Comparison of ENCODE assay signal across 8 mouse cellular contexts in genomic region chr12:108792546-108793452, GRCm38 (mm10). TPM values are rescaled to one million over a fixed set of nuclear protein-coding genes. Genes with fewer than 3 reads are reported as not detected.
A peak's percentile ranks its signal among the peaks of the same experiment; 100 is the strongest.
DNase-seq lines count a peak whose midpoint lies in the region; ATAC-seq and TF ChIP-seq lines count a peak whose summit lies in the region.

TSS of gene Yy1 (plus strand) at chr12:108792973.

- DNase-seq in gastrocnemius, adult 8-10 months (ENCODE audit: low spot score in 2 of 2): peak; percentile 98
- DNase-seq in hindlimb bud, embryonic 11.5 days (ENCODE audit: extremely low spot score, low read depth, low spot score): peak; percentile 88
- DNase-seq in left cerebral cortex, adult 8-10 months (ENCODE audit: low spot score in 2 of 2): peak; percentile 89 to 98
- DNase-seq in right cerebral cortex, postnatal 10 days (ENCODE audit: low spot score in 2 of 2): peak; percentile 99
- peak; percentile 96 for DNase-seq in urinary bladder, postnatal 25 days (ENCODE audit: low spot score)

- H3K27me3 ChIP-seq in megakaryocyte, embryonic 14.5 days (replicated peaks): no peaks in the 10 kb centered on the region

- peaks cover 2% of the 10 kb centered on the region; the same call in 1 of the 2 replicates for H3K4me1 ChIP-seq in cortical plate, adult 2 months (ENCODE audit: control insufficient read depth, insufficient read depth, low read length)
- peaks cover 50% of the 10 kb centered on the region for H3K4me1 ChIP-seq in megakaryocyte, embryonic 14.5 days

- peaks cover 21% of the 10 kb centered on the region for H3K36me3 ChIP-seq in megakaryocyte, embryonic 14.5 days (replicated peaks; ENCODE audit: low read length)

- ATAC-seq in activated CD4-positive, CD25-positive, alpha-beta regulatory T cell, adult 4 months: peak; percentile 85

- peaks cover 3% of the 10 kb centered on the region; the same call in 1 of the 2 replicates for H3K9me3 ChIP-seq in megakaryocyte, embryonic 14.5 days

- H3K4me3 ChIP-seq in cortical plate, adult 2 months (ENCODE audit: insufficient read depth, low read length): peak within 1 kb of the TSS; percentile 100
- peak within 1 kb of the TSS; percentile 100 for H3K4me3 ChIP-seq in megakaryocyte, embryonic 14.5 days (replicated peaks)

- H3K27ac ChIP-seq in cortical plate, adult 2 months (ENCODE audit: insufficient read depth, low read length): peak within 1 kb of the TSS; percentile 98

- TF ChIP-seq CTCF in cortical plate, adult 2 months (IDR thresholded peaks at IDR 0.05; ENCODE audit: extremely low read depth, insufficient read depth, low read length): no peak

- peak; percentile 67 for TF ChIP-seq POLR2A in cortical plate, adult 2 months (IDR thresholded peaks at IDR 0.05; ENCODE audit: extremely low read depth, insufficient read depth, low read length)

RNA-seq across cellular contexts. Expression of gene Yy1, which starts in this region (rescaled TPM):
- 10 to 100 TPM; 16.8 to 18.1 TPM for polyA plus RNA-seq in activated CD4-positive, CD25-positive, alpha-beta regulatory T cell, adult 4 months (2017; shearing (Covaris generic))
- 22.1 and 23.2 TPM in 2 replicates for polyA plus RNA-seq in cortical plate, adult 2 months (2012; rRNA removed)
- 10 to 100 TPM; 26.6 to 33.0 (median 29.6) TPM for total RNA-seq in gastrocnemius, adult 8-10 months (2022)
- total RNA-seq in left cerebral cortex, adult 8-10 months (2022): 10 to 100 TPM; 44.9 to 46.7 (median 46.1) TPM
- polyA plus RNA-seq in megakaryocyte, embryonic 14.5 days (2012; ENCODE audit: insufficient read depth, low replicate concordance): 16.0 and 25.6 TPM in 2 replicates

Comparison
In these comparisons a context has a peak if more than half of its experiments do, and no peak if none do; other contexts are left out.
1. Peak in every context shown above with its lines: DNase-seq, ATAC-seq, H3K4me3 ChIP-seq and H3K27ac ChIP-seq.